In the genomic region with DNA sequence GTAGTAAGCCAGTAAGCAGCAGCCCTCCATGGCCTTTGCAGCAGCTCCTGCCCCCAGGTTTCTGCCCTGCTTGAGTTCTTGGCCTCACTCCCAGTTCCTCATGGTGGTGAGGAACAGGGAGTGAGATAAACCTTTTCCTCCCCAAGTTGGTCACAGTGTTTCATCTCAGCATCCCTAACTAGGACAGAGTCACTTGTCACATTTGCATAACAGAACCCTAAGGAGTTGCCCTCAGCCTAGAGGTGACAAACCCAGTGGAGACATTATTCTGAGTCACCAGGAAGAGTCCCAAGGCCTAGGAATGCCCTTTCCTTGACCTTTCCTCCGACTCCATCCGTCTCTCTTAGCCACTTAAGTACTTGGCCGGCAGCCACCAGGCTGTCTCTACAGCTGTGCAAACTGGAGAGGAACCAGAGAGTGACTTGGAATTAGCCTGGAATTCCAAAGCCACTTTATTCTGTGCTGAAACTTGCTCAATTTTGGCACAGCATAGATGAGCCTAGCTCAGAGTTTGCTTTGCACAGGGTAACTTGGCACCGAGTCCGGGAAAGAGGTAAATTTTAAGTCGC, we compare ENCODE assay signal across 9 mouse cellular contexts.
A peak's percentile ranks its signal among the peaks of the same experiment; 100 is the strongest.
DNase-seq lines count a peak whose midpoint lies in the region; ATAC-seq and TF ChIP-seq lines count a peak whose summit lies in the region.
"Had no signal": no experiment of that assay in that cellular context is flagged by ENCODE, and none has a peak within 500 bp of the region (broad histone marks: within the 10 kb centered on the region; RNA-seq: fewer than 3 reads in every experiment).

No protein-coding gene starts in this region.

- H3K4me3 ChIP-seq in hindbrain, embryonic 15.5 days, result no peak overlapping the region
- no peak overlapping the region for H3K4me3 ChIP-seq in hindbrain, embryonic 12.5 days
- H3K4me3 ChIP-seq in gastrocnemius, adult 2 months, result no peak overlapping the region
- H3K4me3 ChIP-seq in hindbrain, postnatal 0 days (ENCODE audit: low read length), result no peak overlapping the region
- no peak overlapping the region for H3K4me3 ChIP-seq in olfactory bulb, adult 2 months (ENCODE audit: insufficient read depth, low read depth, low read length)
- H3K4me3 ChIP-seq: erythroblast, embryonic 14.5 days had no signal

- intact Hi-C loops in gastrocnemius, adult 2 months (cut with DNase I), result no loop called here
- intact Hi-C loops in left cerebral cortex, postnatal 10 days (cut with DNase I), result no loop called here

- WGBS in hindbrain, embryonic 15.5 days, result 30% methylated on average over 6 of the region's 6 CpGs
- 41% methylated on average over 6 of the region's 6 CpGs for WGBS in hindbrain, embryonic 12.5 days
- 26% methylated on average over 6 of the region's 6 CpGs for WGBS in hindbrain, postnatal 0 days
- WGBS in olfactory bulb, adult 2 months, result 15% methylated on average over 6 of the region's 6 CpGs

- peak; percentile 79 for ATAC-seq in hindbrain, embryonic 15.5 days (ENCODE audit: low FRiP score, low read depth)
- no peak for ATAC-seq in hindbrain, embryonic 12.5 days (ENCODE audit: low FRiP score)
- ATAC-seq in hindbrain, postnatal 0 days, result peak; percentile 27; the same call in 1 of the 2 replicates
- ATAC-seq in erythroblast, adult 5-6 weeks (replicated peaks; ENCODE audit: low FRiP score, poor library complexity, severe bottlenecking), result no peak

- H3K27ac ChIP-seq in hindbrain, embryonic 15.5 days (replicated peaks), result no peak overlapping the region
- no peak overlapping the region for H3K27ac ChIP-seq in hindbrain, embryonic 12.5 days
- no peak overlapping the region for H3K27ac ChIP-seq in gastrocnemius, adult 2 months
- no peak overlapping the region for H3K27ac ChIP-seq in hindbrain, postnatal 0 days
- H3K27ac ChIP-seq in olfactory bulb, adult 2 months (ENCODE audit: insufficient read depth, low read depth, low read length), result peak overlapping the region; percentile 70

- no peak overlapping the region for H3K9ac ChIP-seq in hindbrain, embryonic 15.5 days
- no peak overlapping the region for H3K9ac ChIP-seq in hindbrain, embryonic 12.5 days
- no peak overlapping the region for H3K9ac ChIP-seq in hindbrain, postnatal 0 days (replicated peaks; ENCODE audit: low read length)

- no peak for TF ChIP-seq CTCF in gastrocnemius, adult 2 months (IDR thresholded peaks at IDR 0.05)
- no peak for TF ChIP-seq CTCF in hindbrain, postnatal 0 days (IDR thresholded peaks at IDR 0.05; ENCODE audit: low read depth)
- TF ChIP-seq CTCF in olfactory bulb, adult 2 months (IDR thresholded peaks at IDR 0.05; ENCODE audit: insufficient read depth, low read depth, low read length), result no peak

- no peaks in the 10 kb centered on the region for H3K9me3 ChIP-seq in hindbrain, embryonic 15.5 days
- no peaks in the 10 kb centered on the region for H3K9me3 ChIP-seq in hindbrain, embryonic 12.5 days (replicated peaks)
- H3K9me3 ChIP-seq in hindbrain, postnatal 0 days (ENCODE audit: low read length), result no peaks in the 10 kb centered on the region

- H3K36me3 ChIP-seq in hindbrain, embryonic 15.5 days, result no peaks in the 10 kb centered on the region
- H3K36me3 ChIP-seq in hindbrain, embryonic 12.5 days, result no peaks in the 10 kb centered on the region
- no peaks in the 10 kb centered on the region for H3K36me3 ChIP-seq in hindbrain, postnatal 0 days (ENCODE audit: insufficient read depth, low read length)

- no peaks in the 10 kb centered on the region for H3K27me3 ChIP-seq in hindbrain, embryonic 15.5 days
- no peaks in the 10 kb centered on the region for H3K27me3 ChIP-seq in hindbrain, embryonic 12.5 days
- H3K27me3 ChIP-seq in hindbrain, postnatal 0 days (ENCODE audit: insufficient read depth, low read length), result no peaks in the 10 kb centered on the region

- peak; percentile 38 for DNase-seq in cerebellum, adult 9-11 months
- DNase-seq in gastrocnemius, adult 2 months, result peak; percentile 85
- peak; percentile 67 for DNase-seq in hindbrain, postnatal 0 days (ENCODE audit: low spot score)
- DNase-seq in left cerebral cortex, postnatal 10 days (ENCODE audit: extremely low spot score in 1 of 2, low spot score in 2 of 2), result peak; percentile 20 to 83

- peaks cover 8% of the 10 kb centered on the region; the same call in 1 of the 2 replicates for H3K4me1 ChIP-seq in hindbrain, embryonic 15.5 days (replicated peaks)
- 0 out of 2 replicates have a peak, but pooled peaks cover 6% of the 10 kb centered on the region for H3K4me1 ChIP-seq in hindbrain, embryonic 12.5 days
- H3K4me1 ChIP-seq in hindbrain, postnatal 0 days (ENCODE audit: insufficient read depth, low read length), result no peaks in the 10 kb centered on the region
- H3K4me1 ChIP-seq in olfactory bulb, adult 2 months (ENCODE audit: control insufficient read depth, insufficient read depth, low read length), result peaks cover 9% of the 10 kb centered on the region

- H3K4me2 ChIP-seq in hindbrain, embryonic 15.5 days, result no peak overlapping the region
- H3K4me2 ChIP-seq in hindbrain, embryonic 12.5 days (replicated peaks), result no peak overlapping the region
- H3K4me2 ChIP-seq in hindbrain, postnatal 0 days (ENCODE audit: low read depth, low read length), result no peak overlapping the region

- TF ChIP-seq POLR2A in olfactory bulb, adult 2 months (IDR thresholded peaks at IDR 0.05; ENCODE audit: insufficient read depth, low read depth, low read length), result no peak

Comparison
In these comparisons a context has a peak if more than half of its experiments do, and no peak if none do; other contexts are left out.
1. ATAC-seq: peak in hindbrain, embryonic 15.5 days (single experiment) and hindbrain, postnatal 0 days (single experiment); none in hindbrain, embryonic 12.5 days (single experiment) and erythroblast, adult 5-6 weeks (single experiment).
2. Peak in every context shown above with its lines, with median percentiles within 50 percentile points of each other: DNase-seq.